Mouse (Mus musculus) limb, embryonic 13.5 days (tissue): Measurements from ENCODE around the gene Pdcd11. TPM values are rescaled to one million over a fixed set of nuclear protein-coding genes. Genes with fewer than 3 reads are reported as not detected.

Source experiments
- ATAC-seq: fragments of 200-750 bp; cut with Nextera tagmentation; 2 replicates; pipeline ENCODE4 v1.8.0; 2017; ENCODE audit warnings: low read depth, moderate number of reproducible peaks, moderate TSS enrichment; ENCODE audit not compliant: low FRiP score
- H3K27ac ChIP-seq: fragments of 300-500 bp; sonication (generic); 2 replicates; pipeline ENCODE4 v1.5.1; 2015; ENCODE audit warnings: inconsistent platforms, mild to moderate bottlenecking, moderate library complexity
- H3K27me3 ChIP-seq: fragments of 300-500 bp; sonication (generic); 2 replicates; pipeline ENCODE4 v1.6.1; 2015; ENCODE audit warnings: mild to moderate bottlenecking, inconsistent platforms
- H3K36me3 ChIP-seq: fragments of 300-500 bp; sonication (generic); 2 replicates; pipeline ENCODE4 v1.6.1; 2015; ENCODE audit warnings: inconsistent platforms, mild to moderate bottlenecking, moderate library complexity
- H3K4me1 ChIP-seq: fragments of 300-500 bp; sonication (generic); 2 replicates; pipeline ENCODE4 v1.6.1; 2015; ENCODE audit warnings: inconsistent platforms
- H3K4me2 ChIP-seq: fragments of 300-500 bp; sonication (generic); replicated peaks from 2 replicates; pipeline ENCODE4 v1.6.1; 2015; ENCODE audit warnings: inconsistent platforms, mild to moderate bottlenecking, moderate library complexity
- H3K4me3 ChIP-seq: fragments of 300-500 bp; sonication (generic); 2 replicates; pipeline ENCODE4 v1.5.1; 2015; ENCODE audit warnings: moderate library complexity, mild to moderate bottlenecking, inconsistent platforms
- H3K9ac ChIP-seq: fragments of 300-500 bp; sonication (generic); 2 replicates; pipeline ENCODE4 v1.6.1; 2015; ENCODE audit warnings: mild to moderate bottlenecking, inconsistent platforms
- H3K9me3 ChIP-seq: fragments of 300-500 bp; sonication (generic); 2 replicates; pipeline ENCODE4 v1.6.1; 2016; ENCODE audit warnings: inconsistent platforms
- WGBS: fragments of 180-500 bp; shearing (Covaris S2); methylation state at CpG from one replicate; pipeline ENCODE4 v1.1.7; 2015; 5-methylcytosine and 5-hydroxymethylcytosine counted together
- polyA plus RNA-seq: library from polyadenylated mRNA; unstranded; fragments of >200 nt; fragmentation: Nextera tagmentation; extraction: Ambion mirVana; gene quantifications from 2 replicates; pipeline ENCODE4 v1.2.1, GENCODE M21; 2015

Gene Pdcd11
- polyA plus RNA-seq, 1 experiment from 2014 or later: 10.8 TPM

- ATAC-seq: peak; percentile 81
- Histone ChIP-seq H3K36me3 (peaks cover 15% of the 10 kb centered on the region), H3K27ac (peak within 1 kb of the TSS; percentile 88), H3K4me3 (peak within 1 kb of the TSS; percentile 100), H3K4me1 (peaks cover 11% of the 10 kb centered on the region), H3K27me3 (no peaks in the 10 kb centered on the region), H3K9me3 (no peaks in the 10 kb centered on the region), H3K4me2 (peak within 1 kb of the TSS; percentile 80), H3K9ac (peak within 1 kb of the TSS; percentile 97)
- 10% methylated on average over 49 of the region's 49 CpGs for WGBS
Measured at GRCm38 (mm10) chr19:47067096-47067882, 23.3 kb upstream of the Pdcd11 start, which contains the start of gene Taf5. Gene Taf5 (plus strand): TSS chr19:47067746.

DNA sequence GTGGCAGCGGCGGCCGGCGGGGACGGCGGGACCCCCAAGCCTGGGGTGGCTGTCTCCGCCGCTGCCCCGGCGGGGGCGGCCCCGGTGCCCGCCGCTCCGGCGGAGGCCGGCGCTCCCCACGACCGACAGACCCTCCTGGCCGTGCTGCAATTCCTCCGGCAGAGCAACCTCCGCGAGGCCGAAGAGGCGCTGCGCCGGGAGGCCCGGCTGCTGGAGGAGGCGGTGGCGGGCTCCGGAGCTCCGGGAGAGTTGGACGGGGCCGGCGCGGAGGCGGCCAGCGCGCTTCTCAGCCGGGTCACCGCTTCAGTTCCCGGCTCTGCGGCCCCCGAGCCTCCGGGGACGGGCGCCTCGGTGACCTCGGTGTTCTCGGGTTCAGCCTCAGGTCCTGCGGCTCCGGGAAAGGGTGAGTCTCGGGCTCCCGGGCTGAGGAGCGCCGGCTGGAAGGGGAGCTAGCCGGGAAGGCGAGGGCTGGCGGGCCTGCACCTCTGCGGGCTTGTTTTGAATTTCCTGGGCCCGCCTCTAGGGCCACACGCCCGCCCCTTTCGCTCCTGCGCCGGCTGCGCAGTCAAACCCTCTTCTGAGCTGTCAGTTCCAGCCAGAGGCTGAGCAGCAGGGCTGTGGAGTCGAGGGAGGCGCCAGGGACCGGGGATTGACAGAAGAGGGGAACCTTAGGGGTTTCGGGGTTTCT lies 22.5 kb upstream of the Pdcd11 start:
- H3K4me1 ChIP-seq: peaks cover 11% of the 10 kb centered on the region
- ATAC-seq: peak; percentile 90
- H3K4me3 ChIP-seq: peak overlapping the region; percentile 100
- no peaks in the 10 kb centered on the region for H3K9me3 ChIP-seq
- no peaks in the 10 kb centered on the region for H3K27me3 ChIP-seq
- H3K4me2 ChIP-seq: peak overlapping the region; percentile 80
- H3K36me3 ChIP-seq: peaks cover 23% of the 10 kb centered on the region
- peak overlapping the region; percentile 97 for H3K9ac ChIP-seq
- under 1% methylated on average over 64 of the region's 72 CpGs for WGBS
- peak overlapping the region; percentile 88 for H3K27ac ChIP-seq

DNA sequence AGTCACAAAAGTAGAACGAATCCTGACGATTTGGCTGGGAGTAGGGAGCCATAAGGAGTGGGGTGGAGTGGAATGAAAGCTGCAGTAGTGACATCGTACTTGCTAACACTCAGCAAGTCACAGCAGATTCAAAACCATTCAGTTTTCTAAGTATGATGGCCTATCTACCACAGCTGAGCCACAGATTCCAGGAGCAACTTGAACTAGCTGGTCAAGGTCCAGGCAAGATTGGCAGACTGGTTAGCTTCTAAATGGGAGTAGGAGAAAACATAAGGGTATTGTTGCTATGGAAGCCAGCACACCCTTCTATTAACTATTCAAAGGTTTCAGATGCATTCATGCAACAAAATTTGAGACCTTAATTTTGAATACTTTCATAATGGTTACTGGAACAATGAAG lies 2.3 kb upstream of the Pdcd11 start:
- Histone ChIP-seq H3K4me3 (no peak overlapping the region), H3K36me3 (peaks cover 48% of the 10 kb centered on the region), H3K4me1 (peaks cover 27% of the 10 kb centered on the region), H3K9me3 (no peaks in the 10 kb centered on the region), H3K27me3 (no peaks in the 10 kb centered on the region), H3K27ac (no peak overlapping the region), H3K4me2 (no peak overlapping the region), H3K9ac (no peak overlapping the region)
- WGBS: 80% methylated on average over 3 of the region's 3 CpGs
- no peak for ATAC-seq

GRCm38 (mm10) chr19:47089718-47090525 lies 646 bp upstream of the Pdcd11 start:
- Histone ChIP-seq H3K4me2 (peak overlapping the region; percentile 93), H3K36me3 (peaks cover 45% of the 10 kb centered on the region), H3K4me1 (peaks cover 27% of the 10 kb centered on the region), H3K27me3 (no peaks in the 10 kb centered on the region), H3K4me3 (peak overlapping the region; percentile 92), H3K9me3 (no peaks in the 10 kb centered on the region), H3K9ac (peak overlapping the region; percentile 98), H3K27ac (peak overlapping the region; percentile 86)
- 2% methylated on average over 36 of the region's 36 CpGs for whole genome bisulfite sequencing
- ATAC-seq: peak; percentile 76

DNA sequence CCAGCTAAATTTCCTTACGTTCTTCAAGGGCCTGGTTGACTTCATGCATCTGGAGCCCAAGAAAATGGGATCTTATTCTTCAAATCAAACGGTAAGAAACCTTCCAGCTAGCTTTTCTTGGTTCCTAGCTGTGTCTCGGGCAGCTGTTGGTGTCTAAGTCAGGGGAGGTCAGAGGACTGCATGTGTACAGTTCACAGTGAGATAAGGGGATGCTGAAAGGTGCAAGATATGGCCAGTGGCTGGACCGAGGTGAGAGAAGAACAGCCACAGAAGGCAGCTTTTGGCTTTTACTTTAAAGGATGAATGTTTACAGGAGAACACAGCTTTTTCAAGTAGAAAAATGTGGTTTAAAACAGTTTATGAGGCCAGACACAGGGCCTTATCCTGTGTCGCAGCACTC lies 10.5 kb downstream of the Pdcd11 start:
- 91% methylated on average over 5 of the region's 5 CpGs for WGBS
- Histone ChIP-seq H3K27me3 (no peaks in the 10 kb centered on the region), H3K9ac (no peak overlapping the region), H3K4me2 (no peak overlapping the region), H3K4me3 (no peak overlapping the region), H3K9me3 (no peaks in the 10 kb centered on the region), H3K36me3 (peaks cover 100% of the 10 kb centered on the region), H3K4me1 (no peaks in the 10 kb centered on the region), H3K27ac (no peak overlapping the region)
- ATAC-seq: no peak

- Histone ChIP-seq H3K9ac (no peak overlapping the region), H3K27me3 (no peaks in the 10 kb centered on the region), H3K36me3 (peaks cover 100% of the 10 kb centered on the region), H3K4me3 (no peak overlapping the region), H3K4me1 (no peaks in the 10 kb centered on the region), H3K27ac (no peak overlapping the region), H3K9me3 (no peaks in the 10 kb centered on the region), H3K4me2 (no peak overlapping the region)
- ATAC-seq: no peak
- 93% methylated on average over 9 of the region's 9 CpGs for WGBS
Measured at GRCm38 (mm10) chr19:47104641-47105271, 14.2 kb downstream of the Pdcd11 start.

DNA sequence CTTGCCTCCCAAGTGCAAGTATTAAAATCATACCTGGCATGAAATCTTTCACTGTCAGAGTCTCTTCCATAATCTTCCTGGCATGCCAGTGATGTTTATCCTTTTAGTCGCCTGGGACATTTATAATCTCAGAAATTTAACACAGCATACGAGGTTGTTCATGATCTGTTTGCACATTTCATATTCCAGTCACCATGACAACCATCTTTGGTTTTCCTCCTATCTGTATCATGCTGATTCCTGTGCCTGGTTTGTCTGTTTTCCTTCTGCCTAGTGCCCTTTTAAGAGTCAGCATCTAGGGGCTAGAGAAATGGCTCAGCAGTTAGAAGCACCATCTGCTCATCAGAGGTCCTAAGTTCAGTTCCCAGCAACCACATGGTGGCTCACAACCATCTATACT lies 28.1 kb downstream of the Pdcd11 start:
- H3K4me1 ChIP-seq: no peaks in the 10 kb centered on the region
- 90% methylated on average over 2 of the region's 2 CpGs for WGBS
- peaks cover 85% of the 10 kb centered on the region for H3K36me3 ChIP-seq
- no peak overlapping the region for H3K9ac ChIP-seq
- H3K27me3 ChIP-seq: no peaks in the 10 kb centered on the region
- no peak for ATAC-seq
- no peaks in the 10 kb centered on the region for H3K9me3 ChIP-seq
- no peak overlapping the region for H3K27ac ChIP-seq
- H3K4me2 ChIP-seq: no peak overlapping the region
- no peak overlapping the region for H3K4me3 ChIP-seq

DNA sequence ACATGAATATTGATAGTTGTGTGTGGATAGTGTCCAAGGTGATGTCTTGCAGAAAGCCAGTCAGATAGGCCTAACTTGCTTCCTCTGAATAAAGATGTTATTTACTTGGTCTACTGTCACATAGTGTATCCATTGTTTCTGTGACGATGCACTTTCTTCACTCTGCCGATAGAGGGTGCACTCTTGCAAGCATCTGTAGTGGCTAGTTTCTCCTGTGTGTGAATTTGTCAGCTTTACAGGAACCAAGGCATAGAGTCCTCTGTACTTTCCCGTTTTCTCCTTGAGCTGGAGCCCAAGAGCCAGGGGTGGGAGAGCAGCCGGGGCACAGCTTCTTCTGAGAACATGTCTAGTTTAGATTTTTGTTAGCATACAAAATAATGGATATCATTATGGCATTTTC lies 30.5 kb downstream of the Pdcd11 start:
- Histone ChIP-seq H3K27ac (no peak overlapping the region), H3K36me3 (peaks cover 86% of the 10 kb centered on the region), H3K9ac (no peak overlapping the region), H3K4me3 (no peak overlapping the region), H3K27me3 (no peaks in the 10 kb centered on the region), H3K4me2 (no peak overlapping the region), H3K4me1 (no peaks in the 10 kb centered on the region), H3K9me3 (no peaks in the 10 kb centered on the region)
- no peak for ATAC-seq
- WGBS: 45% methylated on average over 4 of the region's 4 CpGs

GRCm38 (mm10) chr19:47122802-47123201 lies 32.2 kb downstream of the Pdcd11 start:
- no peaks in the 10 kb centered on the region for H3K4me1 ChIP-seq
- H3K9me3 ChIP-seq: no peaks in the 10 kb centered on the region
- no peak for ATAC-seq
- H3K27me3 ChIP-seq: no peaks in the 10 kb centered on the region
- H3K4me3 ChIP-seq: no peak overlapping the region
- peaks cover 86% of the 10 kb centered on the region for H3K36me3 ChIP-seq
- H3K27ac ChIP-seq: no peak overlapping the region
- H3K4me2 ChIP-seq: no peak overlapping the region
- H3K9ac ChIP-seq: no peak overlapping the region
- WGBS: 27% methylated on average over 2 of the region's 2 CpGs

- Histone ChIP-seq H3K36me3 (peaks cover 98% of the 10 kb centered on the region), H3K4me1 (no peaks in the 10 kb centered on the region), H3K9ac (no peak overlapping the region), H3K27me3 (no peaks in the 10 kb centered on the region), H3K4me2 (no peak overlapping the region), H3K9me3 (no peaks in the 10 kb centered on the region), H3K4me3 (no peak overlapping the region), H3K27ac (no peak overlapping the region)
- WGBS: 96% methylated on average over 10 of the region's 10 CpGs
- ATAC-seq: no peak
Measured at GRCm38 (mm10) chr19:47128164-47128563, 37.6 kb downstream of the Pdcd11 start.

GRCm38 (mm10) chr19:47128835-47129234 lies 38.3 kb downstream of the Pdcd11 start:
- Histone ChIP-seq H3K4me1 (no peaks in the 10 kb centered on the region), H3K9me3 (no peaks in the 10 kb centered on the region), H3K27ac (no peak overlapping the region), H3K36me3 (peaks cover 99% of the 10 kb centered on the region), H3K9ac (no peak overlapping the region), H3K27me3 (no peaks in the 10 kb centered on the region), H3K4me3 (no peak overlapping the region), H3K4me2 (no peak overlapping the region)
- 92% methylated on average over 11 of the region's 11 CpGs for WGBS
- no peak for ATAC-seq
